Mouse (Mus musculus) heart, embryonic 16.5 days (tissue): ENCODE measurements around the gene Ppfia2. TPM values are rescaled to one million over a fixed set of nuclear protein-coding genes. Genes with fewer than 3 reads are reported as not detected.

Experiments used
- ATAC-seq: fragments of 200-750 bp; cut with Nextera tagmentation; replicated peaks from 2 replicates; pipeline ENCODE4 v1.8.0; 2017; ENCODE audit warnings: moderate number of reproducible peaks; ENCODE audit not compliant: insufficient read depth, low FRiP score; ENCODE audit errors: extremely low read depth
- H3K27ac ChIP-seq: fragments of 300-500 bp; sonication (generic); 2 replicates; pipeline ENCODE4 v1.5.1; 2014; ENCODE audit warnings: mild to moderate bottlenecking, low read length, control low read depth, moderate library complexity
- H3K27me3 ChIP-seq: fragments of 300-500 bp; sonication (generic); 2 replicates; pipeline ENCODE4 v1.6.1; 2014; ENCODE audit warnings: low read length, mixed read lengths; ENCODE audit not compliant: control insufficient read depth, insufficient read depth
- H3K36me3 ChIP-seq: fragments of 300-500 bp; sonication (generic); 2 replicates; pipeline ENCODE4 v1.6.1; 2014; ENCODE audit not compliant: control insufficient read depth, insufficient read depth
- H3K4me1 ChIP-seq: fragments of 300-500 bp; sonication (generic); 2 replicates; pipeline ENCODE4 v1.6.1; 2014; ENCODE audit warnings: low read length, mixed read lengths; ENCODE audit not compliant: control insufficient read depth, insufficient read depth
- H3K4me2 ChIP-seq: fragments of 300-500 bp; sonication (generic); 2 replicates; pipeline ENCODE4 v1.6.1; 2014; ENCODE audit warnings: low read depth, mild to moderate bottlenecking, control low read depth, low read length
- H3K4me3 ChIP-seq: fragments of 300-500 bp; sonication (generic); 2 replicates; pipeline ENCODE4 v1.5.1; 2014; ENCODE audit warnings: mild to moderate bottlenecking, control low read depth, low read length
- H3K9ac ChIP-seq: fragments of 300-500 bp; sonication (generic); 2 replicates; pipeline ENCODE4 v1.6.1; 2014; ENCODE audit warnings: low read length, control low read depth
- H3K9me3 ChIP-seq: fragments of 300-500 bp; sonication (generic); replicated peaks from 2 replicates; pipeline ENCODE4 v1.6.1; 2016; ENCODE audit warnings: low read length; ENCODE audit not compliant: control insufficient read depth
- WGBS: fragments of 180-500 bp; shearing (Covaris S2); extraction: QIAGEN DNeasy Blood & Tissue Kit; methylation state at CpG from one replicate; pipeline ENCODE4 v1.1.7; 2014; 5-methylcytosine and 5-hydroxymethylcytosine counted together
- polyA plus RNA-seq: library from polyadenylated mRNA; unstranded; fragments of >200 nt; fragmentation: Nextera tagmentation; extraction: Ambion mirVana; gene quantifications from 2 replicates; pipeline ENCODE4 v1.2.1, GENCODE M21; 2015

Gene Ppfia2
- polyA plus RNA-seq, 1 experiment from 2014 or later: 0.33 TPM

GRCm38 (mm10) chr10:106633898-106634297 lies 163.8 kb downstream of the Ppfia2 start:
- no peak for ATAC-seq
- no peaks in the 10 kb centered on the region for H3K27me3 ChIP-seq
- no peak overlapping the region for H3K4me2 ChIP-seq
- H3K36me3 ChIP-seq: no peaks in the 10 kb centered on the region
- H3K4me1 ChIP-seq: no peaks in the 10 kb centered on the region
- no peak overlapping the region for H3K4me3 ChIP-seq
- WGBS: 64% methylated on average over 7 of the region's 7 CpGs
- H3K9ac ChIP-seq: no peak overlapping the region
- no peaks in the 10 kb centered on the region for H3K9me3 ChIP-seq
- H3K27ac ChIP-seq: no peak overlapping the region

GRCm38 (mm10) chr10:106652276-106652675 lies 182.1 kb downstream of the Ppfia2 start:
- no peak overlapping the region for H3K4me2 ChIP-seq
- H3K4me1 ChIP-seq: no peaks in the 10 kb centered on the region
- WGBS: 86% methylated on average over 4 of the region's 4 CpGs
- ATAC-seq: no peak
- H3K4me3 ChIP-seq: no peak overlapping the region
- H3K9ac ChIP-seq: no peak overlapping the region
- no peaks in the 10 kb centered on the region for H3K36me3 ChIP-seq
- H3K9me3 ChIP-seq: no peaks in the 10 kb centered on the region
- no peak overlapping the region for H3K27ac ChIP-seq
- H3K27me3 ChIP-seq: no peaks in the 10 kb centered on the region

GRCm38 (mm10) chr10:106665221-106665620 lies 195.1 kb downstream of the Ppfia2 start:
- WGBS: 82% methylated on average over 3 of the region's 3 CpGs

DNA sequence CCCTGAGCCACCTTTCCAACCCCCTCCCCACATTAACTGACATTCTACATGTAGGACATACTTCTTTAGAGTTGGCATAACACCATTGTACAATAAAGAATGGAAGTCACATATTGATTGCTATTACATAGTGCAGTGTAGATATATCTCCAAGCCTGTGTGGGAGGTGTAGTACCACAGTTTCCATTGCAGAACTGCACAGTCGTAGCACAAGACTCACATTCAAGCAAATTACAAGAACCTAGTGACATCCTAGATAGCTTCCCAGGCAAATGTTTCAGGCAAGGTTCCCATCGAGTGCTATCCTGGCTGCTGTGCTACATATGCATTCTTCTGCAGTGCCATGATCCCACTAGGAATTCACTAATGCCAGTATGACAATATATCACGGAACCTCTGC lies 200.0 kb downstream of the Ppfia2 start:
- 75% methylated on average over 3 of the region's 3 CpGs for WGBS
- Histone ChIP-seq H3K9me3 (no peaks in the 10 kb centered on the region), H3K4me1 (no peaks in the 10 kb centered on the region), H3K4me2 (no peak overlapping the region), H3K36me3 (no peaks in the 10 kb centered on the region), H3K27ac (no peak overlapping the region), H3K4me3 (no peak overlapping the region), H3K27me3 (no peaks in the 10 kb centered on the region), H3K9ac (no peak overlapping the region)
- no peak for ATAC-seq

More at GRCm38 (mm10) chr10:106665221-106665620, 195.1 kb downstream of the Ppfia2 start:
- no peak overlapping the region for H3K27ac ChIP-seq
- H3K4me3 ChIP-seq: no peak overlapping the region
- H3K9me3 ChIP-seq: no peaks in the 10 kb centered on the region
- no peak overlapping the region for H3K4me2 ChIP-seq
- no peak for ATAC-seq
- H3K9ac ChIP-seq: no peak overlapping the region
- no peaks in the 10 kb centered on the region for H3K27me3 ChIP-seq
- H3K36me3 ChIP-seq: no peaks in the 10 kb centered on the region
- no peaks in the 10 kb centered on the region for H3K4me1 ChIP-seq

- H3K27ac ChIP-seq: no peak overlapping the region
- H3K4me3 ChIP-seq: no peak overlapping the region
- peaks cover 3% of the 10 kb centered on the region; the same call in 1 of the 2 replicates for H3K4me1 ChIP-seq
- no peak overlapping the region for H3K9ac ChIP-seq
- ATAC-seq: 0 out of 2 replicates have a peak, but pooled peaks have one; percentile 35
- no peaks in the 10 kb centered on the region for H3K27me3 ChIP-seq
- H3K36me3 ChIP-seq: no peaks in the 10 kb centered on the region
- WGBS: 60% methylated on average over 5 of the region's 5 CpGs
- H3K4me2 ChIP-seq: no peak overlapping the region
- H3K9me3 ChIP-seq: no peaks in the 10 kb centered on the region
These were observed 211.3 kb downstream of the Ppfia2 start for GRCm38 (mm10) chr10:106681395-106681794.

DNA sequence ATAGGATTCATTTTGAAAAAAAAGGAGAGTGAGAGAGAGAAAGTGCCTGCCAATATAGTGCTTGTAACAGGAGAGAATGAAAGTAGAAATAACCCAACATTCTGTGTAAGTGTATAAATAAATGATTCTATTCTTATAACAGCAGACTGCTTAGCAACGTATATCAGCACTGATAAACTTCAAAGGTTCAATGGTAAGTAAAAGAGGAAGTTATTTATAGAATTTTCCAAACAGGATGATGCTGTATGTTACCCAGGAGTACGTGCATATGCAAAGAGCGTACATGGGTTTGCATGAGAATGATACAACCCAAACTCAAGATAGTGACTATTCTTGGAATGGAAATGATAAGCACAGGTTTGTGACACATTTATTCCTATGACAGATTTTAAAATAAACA lies 215.4 kb downstream of the Ppfia2 start:
- H3K9ac ChIP-seq: no peak overlapping the region
- 26% methylated on average over 3 of the region's 3 CpGs for WGBS
- H3K27me3 ChIP-seq: no peaks in the 10 kb centered on the region
- no peaks in the 10 kb centered on the region for H3K36me3 ChIP-seq
- no peaks in the 10 kb centered on the region for H3K9me3 ChIP-seq
- no peak overlapping the region for H3K4me3 ChIP-seq
- peak overlapping the region; percentile 88 for H3K27ac ChIP-seq
- ATAC-seq: peak; percentile 91
- H3K4me1 ChIP-seq: peaks cover 3% of the 10 kb centered on the region; the same call in 1 of the 2 replicates
- H3K4me2 ChIP-seq: peak overlapping the region; percentile 46

- no peak for ATAC-seq
- Histone ChIP-seq H3K4me2 (no peak overlapping the region), H3K27me3 (no peaks in the 10 kb centered on the region), H3K4me1 (no peaks in the 10 kb centered on the region), H3K27ac (no peak overlapping the region), H3K9me3 (peaks cover 3% of the 10 kb centered on the region), H3K4me3 (no peak overlapping the region), H3K36me3 (no peaks in the 10 kb centered on the region), H3K9ac (no peak overlapping the region)
- WGBS: 66% methylated on average over 2 of the region's 2 CpGs
These were observed 249.8 kb downstream of the Ppfia2 start for GRCm38 (mm10) chr10:106719936-106720335.

GRCm38 (mm10) chr10:106732265-106732664 lies 262.1 kb downstream of the Ppfia2 start:
- H3K4me2 ChIP-seq: no peak overlapping the region
- no peak overlapping the region for H3K4me3 ChIP-seq
- no peak overlapping the region for H3K9ac ChIP-seq
- H3K4me1 ChIP-seq: no peaks in the 10 kb centered on the region
- no peaks in the 10 kb centered on the region for H3K36me3 ChIP-seq
- no peaks in the 10 kb centered on the region for H3K27me3 ChIP-seq
- H3K9me3 ChIP-seq: no peaks in the 10 kb centered on the region
- 69% methylated on average over 2 of the region's 2 CpGs for WGBS
- ATAC-seq: no peak
- H3K27ac ChIP-seq: no peak overlapping the region

DNA sequence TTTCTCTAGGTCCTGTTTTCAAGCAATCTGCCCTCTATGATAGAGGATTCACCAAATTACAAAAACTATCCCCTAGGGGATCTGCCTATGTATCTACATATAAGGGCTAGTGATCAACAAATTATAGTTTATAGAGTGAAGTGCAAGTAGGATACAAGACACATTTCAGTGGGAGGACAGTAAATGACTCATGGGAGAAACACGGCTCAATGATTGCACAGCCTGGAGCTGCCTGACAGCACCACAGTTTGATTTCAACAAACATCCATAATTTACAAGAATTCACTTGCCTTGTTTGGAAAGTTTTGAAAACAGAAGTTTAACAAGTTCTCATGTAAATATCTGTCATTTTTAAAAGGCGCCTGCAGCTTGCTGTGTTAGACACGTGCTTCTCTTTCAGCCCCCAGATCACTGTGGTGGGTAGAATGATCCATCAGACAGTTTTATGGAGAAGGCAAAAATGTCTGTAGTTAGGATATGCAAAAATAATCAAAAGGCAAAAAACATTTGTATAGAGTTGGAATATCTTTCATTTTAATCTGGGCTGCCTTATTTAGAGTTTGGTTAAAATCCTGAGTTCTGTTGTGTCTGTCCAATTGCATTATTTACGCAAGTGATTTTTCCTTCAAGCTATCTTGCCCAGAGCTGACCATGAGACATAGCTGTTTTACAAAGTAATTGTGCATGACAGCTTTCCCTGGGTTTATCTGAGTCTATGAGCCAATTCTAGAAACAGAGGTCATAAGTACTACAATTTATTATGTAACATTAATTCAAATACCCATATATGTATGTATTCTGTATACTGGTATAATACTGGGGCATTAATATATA lies 266.3 kb downstream of the Ppfia2 start:
- WGBS: 83% methylated on average over 4 of the region's 4 CpGs
- no peak for ATAC-seq
- no peak overlapping the region for H3K9ac ChIP-seq

More for the DNA sequence above, 266.3 kb downstream of the Ppfia2 start:
- H3K9me3 ChIP-seq: no peaks in the 10 kb centered on the region
- no peaks in the 10 kb centered on the region for H3K36me3 ChIP-seq
- H3K4me1 ChIP-seq: no peaks in the 10 kb centered on the region
- H3K4me2 ChIP-seq: no peak overlapping the region
- H3K27me3 ChIP-seq: no peaks in the 10 kb centered on the region
- no peak overlapping the region for H3K27ac ChIP-seq
- no peak overlapping the region for H3K4me3 ChIP-seq
